Mouse (Mus musculus): ENCODE measurements around the gene Hnf1a.

DNA sequence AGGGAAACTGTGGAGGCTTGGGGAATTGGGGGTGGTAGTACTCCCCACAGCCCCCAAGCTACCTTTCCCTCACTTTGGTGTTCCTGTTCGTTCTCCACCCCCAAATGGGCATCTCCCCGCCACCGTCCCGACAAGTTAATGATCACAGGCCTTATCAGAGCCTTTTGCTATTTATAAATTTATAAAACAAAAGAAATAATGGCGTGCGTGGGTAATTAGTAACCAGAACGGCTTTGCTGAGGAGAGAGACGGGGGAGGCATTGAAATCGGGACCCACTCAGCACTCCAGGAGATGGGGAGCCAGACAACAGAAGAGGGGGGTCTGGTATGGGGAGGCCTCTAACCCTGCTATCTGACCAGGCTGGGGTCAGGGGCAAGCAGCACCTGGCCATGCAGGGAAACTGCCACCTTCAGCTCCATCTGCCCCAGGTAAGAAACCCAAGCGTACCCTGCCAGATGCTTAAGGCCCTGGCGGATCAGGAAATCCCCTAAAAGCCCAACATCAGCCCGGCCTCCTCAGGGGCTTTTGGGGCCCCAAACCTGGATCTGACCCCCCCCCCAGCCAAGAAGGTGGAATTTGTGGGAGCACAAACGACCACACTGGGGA lies 1.2 kb downstream of the Hnf1a start:
- TF ChIP-seq CTCF (IDR thresholded peaks at IDR 0.05; ENCODE audit: low read depth) (no peak), EP300 (IDR thresholded peaks at IDR 0.05; ENCODE audit: low read depth) (no peak)
